Mouse (Mus musculus): ENCODE results near the gene Taar7b.

- no peak for TF ChIP-seq POLR2A (IDR thresholded peaks at IDR 0.05; ENCODE audit: extremely low read depth, insufficient read depth, low read length)
- no peak for TF ChIP-seq CTCF (IDR thresholded peaks at IDR 0.05; ENCODE audit: extremely low read depth, insufficient read depth, low read length)
Observed at GRCm38 (mm10) chr10:24040120-24040869, 40.6 kb downstream of the Taar7b start.

All from cortical plate, adult 2 months (tissue).